Mouse (Mus musculus) stomach, embryonic 14.5 days (tissue): ENCODE results near the gene Ska3. TPM values are rescaled to one million over a fixed set of nuclear protein-coding genes. Genes with fewer than 3 reads are reported as not detected.
"Not testable (repeated sequence)": the region's sequence is repeated elsewhere in the genome, so short reads cannot be mapped to it uniquely, and the experiment has no call there.

Experiments
- ATAC-seq: fragments of 200-750 bp; cut with Nextera tagmentation; 2 replicates; pipeline ENCODE4 v1.8.0; 2017; ENCODE audit warnings: low read depth, moderate TSS enrichment; ENCODE audit not compliant: insufficient number of reproducible peaks, insufficient read depth, low FRiP score
- H3K27ac ChIP-seq: fragments of 300-500 bp; sonication (generic); 2 replicates; pipeline ENCODE4 v1.5.1; 2014; ENCODE audit warnings: mild to moderate bottlenecking, low read length, moderate library complexity, mixed read lengths
- H3K27me3 ChIP-seq: fragments of 300-500 bp; sonication (generic); 2 replicates; pipeline ENCODE4 v1.6.1; 2014; ENCODE audit warnings: low read length, control low read depth, mixed read lengths; ENCODE audit not compliant: control insufficient read depth, insufficient read depth
- H3K36me3 ChIP-seq: fragments of 300-500 bp; sonication (generic); 2 replicates; pipeline ENCODE4 v1.6.1; 2014; ENCODE audit warnings: mild to moderate bottlenecking, control low read depth, low read length, moderate library complexity, mixed read lengths; ENCODE audit not compliant: control insufficient read depth, insufficient read depth
- H3K4me1 ChIP-seq: fragments of 300-500 bp; sonication (generic); 2 replicates; pipeline ENCODE4 v1.6.1; 2014; ENCODE audit warnings: low read length, control low read depth, mixed read lengths; ENCODE audit not compliant: control insufficient read depth, insufficient read depth
- H3K4me2 ChIP-seq: fragments of 300-500 bp; sonication (generic); replicated peaks from 2 replicates; pipeline ENCODE4 v1.6.1; 2014; ENCODE audit warnings: low read depth, low read length, control low read depth
- H3K4me3 ChIP-seq: fragments of 300-500 bp; sonication (generic); 2 replicates; pipeline ENCODE4 v1.5.1; 2014; ENCODE audit warnings: low read depth, low read length, control low read depth
- H3K9ac ChIP-seq: fragments of 300-500 bp; sonication (generic); replicated peaks from 2 replicates; pipeline ENCODE4 v1.6.1; 2014; ENCODE audit warnings: low read depth, mild to moderate bottlenecking, control low read depth, low read length, moderate library complexity, mixed read lengths
- H3K9me3 ChIP-seq: fragments of 300-500 bp; sonication (generic); 2 replicates; pipeline ENCODE4 v1.6.1; 2016; ENCODE audit warnings: low read depth, low read length, control low read depth; ENCODE audit not compliant: control insufficient read depth
- WGBS: fragments of 180-500 bp; shearing (Covaris S2); extraction: QIAGEN DNeasy Blood & Tissue Kit; methylation state at CpG from one replicate; pipeline ENCODE4 v1.1.7; 2014; 5-methylcytosine and 5-hydroxymethylcytosine counted together
- polyA plus RNA-seq: library from polyadenylated mRNA; unstranded; fragments of >200 nt; fragmentation: Nextera tagmentation; extraction: Ambion mirVana; gene quantifications from 2 replicates; pipeline ENCODE4 v1.2.1, GENCODE M21; 2014

Ska3 gene
- polyA plus RNA-seq, 1 experiment from 2014 or later, result 37.7 TPM

GRCm38 (mm10) chr14:57852961-57853360 lies 27.0 kb upstream of the Ska3 start:
- no peak overlapping the region for H3K9ac ChIP-seq
- 89% methylated on average over 2 of the region's 2 CpGs for WGBS
- H3K4me1 ChIP-seq, result no peaks in the 10 kb centered on the region
- peaks cover 15% of the 10 kb centered on the region for H3K36me3 ChIP-seq
- H3K4me3 ChIP-seq, result no peak overlapping the region
- H3K9me3 ChIP-seq, result no peaks in the 10 kb centered on the region
- no peak for ATAC-seq
- no peaks in the 10 kb centered on the region for H3K27me3 ChIP-seq
- H3K4me2 ChIP-seq, result no peak overlapping the region
- no peak overlapping the region for H3K27ac ChIP-seq

- H3K4me1 ChIP-seq, result no peaks in the 10 kb centered on the region
- no peak overlapping the region for H3K4me2 ChIP-seq
- H3K9me3 ChIP-seq, result no peaks in the 10 kb centered on the region
- no peak overlapping the region for H3K9ac ChIP-seq
- no peak overlapping the region for H3K4me3 ChIP-seq
- no peaks in the 10 kb centered on the region for H3K27me3 ChIP-seq
- no peak overlapping the region for H3K27ac ChIP-seq
- peaks cover 11% of the 10 kb centered on the region for H3K36me3 ChIP-seq
- ATAC-seq, result no peak
- WGBS, result 87% methylated on average over 3 of the region's 3 CpGs
Observed at GRCm38 (mm10) chr14:57850330-57850729, 24.3 kb upstream of the Ska3 start.

GRCm38 (mm10) chr14:57848646-57849045 lies 22.7 kb upstream of the Ska3 start:
- 88% methylated on average over 2 of the region's 2 CpGs for WGBS
- Histone ChIP-seq H3K4me2 (no peak overlapping the region), H3K4me1 (no peaks in the 10 kb centered on the region), H3K36me3 (peaks cover 9% of the 10 kb centered on the region), H3K9me3 (no peaks in the 10 kb centered on the region), H3K4me3 (no peak overlapping the region), H3K27ac (no peak overlapping the region), H3K27me3 (no peaks in the 10 kb centered on the region), H3K9ac (no peak overlapping the region)
- ATAC-seq, result no peak

GRCm38 (mm10) chr14:57848061-57848460 lies 22.1 kb upstream of the Ska3 start:
- not testable (repeated sequence) for H3K27me3 ChIP-seq, H3K4me1 ChIP-seq, H3K9me3 ChIP-seq, H3K36me3 ChIP-seq, H3K9ac ChIP-seq, ATAC-seq, H3K4me2 ChIP-seq, H3K27ac ChIP-seq, H3K4me3 ChIP-seq
- WGBS, result 83% methylated on average over 5 of the region's 5 CpGs

- no peak overlapping the region for H3K9ac ChIP-seq
- H3K9me3 ChIP-seq, result no peaks in the 10 kb centered on the region
- 89% methylated on average over 3 of the region's 3 CpGs for WGBS
- H3K36me3 ChIP-seq, result peaks cover 16% of the 10 kb centered on the region
- no peaks in the 10 kb centered on the region for H3K4me1 ChIP-seq
- H3K27ac ChIP-seq, result no peak overlapping the region
- H3K4me3 ChIP-seq, result no peak overlapping the region
- H3K4me2 ChIP-seq, result no peak overlapping the region
- no peak for ATAC-seq
- no peaks in the 10 kb centered on the region for H3K27me3 ChIP-seq
Observed at GRCm38 (mm10) chr14:57844535-57844934, 18.6 kb upstream of the Ska3 start.

- Histone ChIP-seq H3K9me3 (no peaks in the 10 kb centered on the region), H3K36me3 (peaks cover 36% of the 10 kb centered on the region), H3K4me2 (no peak overlapping the region), H3K4me3 (no peak overlapping the region), H3K27me3 (no peaks in the 10 kb centered on the region), H3K4me1 (no peaks in the 10 kb centered on the region), H3K27ac (no peak overlapping the region), H3K9ac (no peak overlapping the region)
- no peak for ATAC-seq
- WGBS, result 85% methylated on average over 10 of the region's 10 CpGs
Observed at GRCm38 (mm10) chr14:57835157-57835556, 9.2 kb upstream of the Ska3 start.

- no peak overlapping the region for H3K9ac ChIP-seq
- H3K36me3 ChIP-seq, result peaks cover 25% of the 10 kb centered on the region
- no peaks in the 10 kb centered on the region for H3K27me3 ChIP-seq
- H3K9me3 ChIP-seq, result no peaks in the 10 kb centered on the region
- no peaks in the 10 kb centered on the region for H3K4me1 ChIP-seq
- WGBS, result 92% methylated on average over 2 of the region's 2 CpGs
- H3K4me3 ChIP-seq, result no peak overlapping the region
- H3K27ac ChIP-seq, result no peak overlapping the region
- no peak for ATAC-seq
- no peak overlapping the region for H3K4me2 ChIP-seq
Observed at GRCm38 (mm10) chr14:57833526-57833925, 7.5 kb upstream of the Ska3 start.

GRCm38 (mm10) chr14:57827284-57827683 lies 1.3 kb upstream of the Ska3 start:
- H3K4me1 ChIP-seq, result peaks cover 17% of the 10 kb centered on the region
- H3K9ac ChIP-seq, result peak overlapping the region; percentile 81; the same call in 1 of the 2 replicates
- H3K4me3 ChIP-seq, result peak overlapping the region; percentile 81
- no peak for ATAC-seq
- H3K27me3 ChIP-seq, result no peaks in the 10 kb centered on the region
- no peaks in the 10 kb centered on the region for H3K9me3 ChIP-seq
- peaks cover 3% of the 10 kb centered on the region; the same call in 1 of the 2 replicates for H3K36me3 ChIP-seq
- H3K27ac ChIP-seq, result no peak overlapping the region
- 71% methylated on average over 1 of the region's 1 CpGs for WGBS
- peak overlapping the region; percentile 72 for H3K4me2 ChIP-seq

- ATAC-seq, result no peak
- no peak overlapping the region for H3K4me2 ChIP-seq
- H3K27ac ChIP-seq, result no peak overlapping the region
- H3K36me3 ChIP-seq, result peaks cover 38% of the 10 kb centered on the region
- no peak overlapping the region for H3K4me3 ChIP-seq
- no peak overlapping the region for H3K9ac ChIP-seq
- peaks cover 6% of the 10 kb centered on the region for H3K4me1 ChIP-seq
- H3K9me3 ChIP-seq, result no peaks in the 10 kb centered on the region
- H3K27me3 ChIP-seq, result no peaks in the 10 kb centered on the region
- 79% methylated on average over 4 of the region's 4 CpGs for WGBS
Observed at GRCm38 (mm10) chr14:57820839-57821238, 5.1 kb downstream of the Ska3 start.
